Mouse (Mus musculus) ovary, postnatal 14 days (tissue): Measurements from ENCODE around the gene Slc1a1.

Experiments
- DNase-seq: peaks from one replicate; pipeline ENCODE4 v3.0.0; 2022; ENCODE audit warnings: low spot score

The Slc1a1 gene

DNA sequence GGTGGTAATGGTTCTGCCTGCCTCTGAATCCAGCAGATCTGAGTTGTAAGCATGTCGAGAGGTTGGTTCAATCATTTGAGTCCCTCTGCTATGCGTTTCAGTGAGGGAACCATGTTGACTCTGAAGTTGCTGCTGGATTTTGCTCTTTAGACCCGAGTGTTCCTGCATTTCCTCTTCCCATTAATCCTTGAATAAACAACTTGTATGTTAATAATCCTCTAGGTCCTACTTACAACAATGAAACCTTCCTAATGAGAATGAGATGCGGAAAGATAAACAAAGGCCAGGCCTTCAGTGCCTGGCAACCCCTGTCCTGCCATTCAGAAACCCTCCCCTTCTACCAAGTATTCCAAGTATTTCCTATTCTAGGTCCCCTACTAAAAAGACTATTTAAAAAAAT lies 81.6 kb downstream of the Slc1a1 start:
- DNase-seq = no peak

DNA sequence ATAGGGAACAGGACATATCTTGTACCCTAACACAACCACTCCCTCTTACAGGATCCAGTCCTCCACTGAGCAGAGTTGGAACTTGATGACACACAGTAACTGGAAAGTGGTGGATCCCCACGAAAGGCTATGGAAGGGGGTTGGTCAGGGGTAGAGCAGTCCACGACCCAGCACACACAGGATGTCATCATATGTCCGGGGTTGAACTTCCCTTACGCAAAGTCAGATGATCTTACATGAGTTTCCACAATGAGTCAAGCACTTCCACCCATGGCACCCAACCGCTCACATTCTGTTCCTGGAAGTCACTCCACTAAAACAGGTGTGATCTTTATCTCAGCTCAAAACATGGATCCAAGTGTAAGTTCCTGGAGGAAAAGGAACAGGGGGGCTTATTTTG lies 83.0 kb downstream of the Slc1a1 start:
- no peak for DNase-seq

DNA sequence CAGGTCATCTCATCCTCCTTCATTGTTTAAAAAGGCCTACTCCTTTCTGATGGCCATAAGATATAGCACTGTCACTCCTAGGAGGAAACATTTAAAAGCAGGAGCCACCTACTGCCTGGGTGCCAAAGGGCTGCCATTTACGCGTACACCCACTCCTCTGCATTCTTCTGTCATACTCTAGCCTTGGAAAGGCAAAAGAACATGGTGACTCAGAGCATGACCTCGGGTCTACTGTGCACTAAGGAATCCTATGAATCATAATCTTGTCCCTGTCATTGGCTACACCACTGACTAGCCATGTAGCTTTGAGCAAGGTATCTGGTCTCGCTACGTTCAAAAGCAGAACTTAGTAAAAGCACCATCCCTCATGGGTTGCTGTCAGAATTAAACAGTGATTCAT lies 91.5 kb downstream of the Slc1a1 start:
- no peak for DNase-seq

DNA sequence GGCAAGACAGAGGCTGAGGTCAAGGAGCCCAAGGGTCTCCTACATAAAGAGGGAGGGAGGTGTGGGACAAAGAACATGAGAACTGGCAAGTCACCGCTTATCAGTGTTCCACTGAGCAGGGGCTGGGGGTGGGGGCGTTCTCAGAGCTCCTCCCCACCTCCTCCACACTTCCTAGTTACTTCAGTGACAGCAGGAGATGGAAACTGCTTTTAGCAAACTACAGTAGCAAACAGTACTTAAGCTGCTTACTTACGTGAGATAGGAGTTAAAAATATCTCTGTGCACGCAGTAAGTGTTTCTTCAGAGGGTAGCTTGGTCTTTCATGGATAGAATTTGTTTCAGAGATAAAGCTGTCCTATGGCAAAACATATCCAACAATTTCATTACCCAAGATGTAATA lies 92.5 kb downstream of the Slc1a1 start:
- no peak for DNase-seq

DNA sequence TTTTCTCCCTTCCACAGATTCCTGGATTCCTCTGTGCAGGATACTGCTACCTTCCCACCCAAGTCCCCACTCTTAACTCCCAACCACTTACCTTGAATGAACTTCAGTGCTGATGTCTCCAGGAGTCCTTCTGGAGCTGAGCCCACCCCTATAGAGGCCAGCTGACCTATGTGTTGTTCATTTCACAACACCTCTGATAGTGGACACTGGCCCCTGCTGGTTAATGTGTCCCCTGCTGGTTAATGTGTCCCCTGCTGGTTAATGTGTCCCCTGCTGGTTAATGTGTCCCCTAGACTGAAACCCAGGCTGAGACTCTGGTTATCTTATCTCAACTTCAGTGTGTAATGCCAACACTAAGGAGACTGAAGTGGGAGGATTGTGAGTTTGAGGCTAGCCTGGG lies 94.2 kb downstream of the Slc1a1 start:
- DNase-seq = no peak

DNA sequence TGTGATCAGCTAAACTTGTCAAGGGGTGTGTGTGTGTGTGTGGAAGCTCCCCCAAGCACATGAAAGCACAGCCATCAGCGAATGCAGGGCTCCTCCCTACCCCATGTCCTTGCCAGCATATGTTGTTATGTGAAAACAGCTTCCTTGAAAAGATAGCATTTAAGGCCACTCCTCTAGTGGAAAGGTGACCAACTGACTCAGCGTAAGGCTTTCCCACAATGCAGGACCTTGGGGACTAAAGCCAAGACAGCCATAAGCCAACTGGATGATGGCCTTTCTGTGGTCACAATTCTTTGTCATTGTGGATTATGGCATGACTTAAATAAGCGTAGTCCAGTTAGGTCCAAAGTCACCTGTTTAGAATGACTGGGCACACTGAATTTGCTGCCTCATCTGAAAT lies 100.0 kb downstream of the Slc1a1 start:
- DNase-seq = no peak

DNA sequence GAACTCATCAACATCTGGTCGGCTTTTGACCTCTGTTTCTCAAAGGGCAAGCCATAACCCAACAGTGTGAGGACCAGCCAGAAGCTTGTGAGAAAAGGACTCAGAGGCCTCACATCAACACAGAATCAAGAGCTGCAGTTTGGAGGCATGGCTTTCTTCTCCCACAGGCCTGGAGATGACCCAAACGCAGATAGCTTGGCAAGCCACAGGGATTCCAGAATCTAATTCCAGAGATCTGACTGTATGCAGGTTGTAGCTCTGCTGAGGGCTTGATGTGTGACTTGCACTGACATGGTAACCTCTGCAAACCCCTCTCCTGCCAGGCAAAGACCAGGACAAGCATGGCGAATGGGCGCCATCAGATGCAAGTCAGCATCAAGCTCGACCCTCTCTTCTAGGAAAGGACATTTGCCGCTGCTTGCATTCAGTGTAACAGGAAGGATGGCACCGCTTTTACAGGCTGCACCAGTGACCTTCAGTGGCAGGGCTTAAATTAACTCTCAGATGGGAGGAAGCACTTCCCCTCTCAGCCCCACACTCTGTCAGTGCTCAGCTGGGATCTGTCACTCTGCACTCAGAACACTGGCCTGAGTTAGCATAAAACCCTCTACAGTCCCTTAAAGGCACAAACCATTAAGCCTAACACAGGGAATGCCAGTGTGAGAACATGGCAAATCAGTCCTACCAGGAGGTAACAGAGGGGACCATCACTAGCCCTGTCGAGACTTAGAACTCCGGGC lies 105.5 kb downstream of the Slc1a1 start:
- DNase-seq = no peak

DNA sequence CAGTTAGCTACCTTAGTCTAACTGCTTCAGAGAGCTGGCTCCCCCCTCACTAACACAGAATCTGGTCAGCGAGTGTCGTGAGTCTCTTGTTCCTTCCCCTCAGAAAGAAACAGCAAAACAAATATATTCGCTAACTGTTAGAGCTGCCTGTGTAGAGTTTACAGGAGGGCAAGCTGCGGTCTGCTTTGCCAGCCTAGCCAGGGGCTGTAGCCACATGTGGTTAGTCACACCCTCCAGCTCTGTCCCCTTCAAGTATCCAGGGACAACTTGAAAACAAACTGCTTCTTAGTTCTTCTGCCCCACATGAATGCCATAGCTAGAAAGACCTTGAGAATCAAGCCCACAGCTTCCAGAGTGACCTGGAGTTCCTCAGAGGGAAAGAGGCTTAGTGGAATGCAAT lies 106.4 kb downstream of the Slc1a1 start:
- no peak for DNase-seq

DNA sequence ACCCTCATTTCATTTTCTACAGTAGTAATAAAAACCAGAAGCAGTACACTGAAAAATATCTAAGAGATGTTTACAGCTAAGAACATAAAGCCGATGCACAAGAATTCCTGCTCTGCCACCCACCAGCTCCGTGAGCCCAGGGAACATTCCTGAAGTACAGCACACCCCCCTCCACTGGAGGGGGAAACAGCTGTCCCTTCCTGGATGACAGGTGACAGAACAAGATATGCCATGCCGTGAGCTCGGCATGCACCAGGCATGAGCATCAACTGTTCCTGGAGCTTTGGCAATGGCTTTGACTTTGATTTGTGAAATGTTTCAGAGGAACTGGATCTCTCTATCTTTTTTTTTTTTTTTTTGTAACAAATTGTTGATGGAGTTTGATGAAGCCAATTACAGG lies 111.9 kb downstream of the Slc1a1 start:
- no peak for DNase-seq

DNA sequence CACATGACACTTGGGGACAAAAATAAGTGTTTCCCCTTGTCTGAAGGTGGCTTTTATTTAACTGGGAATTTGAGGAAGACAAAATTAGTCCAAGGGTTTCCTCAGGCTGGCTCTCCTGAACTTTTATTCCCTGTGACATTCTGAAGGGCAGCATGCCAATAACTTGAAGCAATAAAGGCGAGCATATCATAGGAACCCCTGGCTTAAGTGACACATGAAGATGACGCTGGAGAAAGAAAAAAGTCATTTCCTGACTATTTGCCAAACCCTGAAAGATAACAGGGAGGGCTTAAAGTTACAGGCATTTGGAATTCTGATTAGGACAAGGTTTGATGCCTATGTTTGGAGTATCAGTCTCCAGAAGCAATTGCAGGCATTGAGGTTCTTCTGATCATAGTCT lies 112.5 kb downstream of the Slc1a1 start:
- no peak for DNase-seq

DNA sequence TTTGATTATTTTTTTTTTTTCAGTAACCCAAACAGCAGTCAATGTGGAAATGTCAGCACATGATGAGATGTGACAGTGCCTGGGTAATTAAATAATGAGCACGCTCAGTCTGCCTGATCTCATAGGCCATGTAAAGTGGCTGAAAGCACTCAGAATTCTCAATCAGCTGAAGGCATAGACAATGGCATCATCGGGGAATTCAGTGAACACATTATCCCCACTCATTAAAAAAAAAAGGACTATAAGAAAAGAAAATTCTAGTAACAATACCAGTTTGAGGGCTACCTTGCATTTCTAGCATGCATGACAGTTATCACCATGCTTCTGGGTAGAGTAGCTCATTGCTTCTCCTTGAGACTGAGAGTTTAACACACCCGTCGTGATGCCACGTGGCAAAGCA lies 116.4 kb downstream of the Slc1a1 start:
- DNase-seq = no peak

DNA sequence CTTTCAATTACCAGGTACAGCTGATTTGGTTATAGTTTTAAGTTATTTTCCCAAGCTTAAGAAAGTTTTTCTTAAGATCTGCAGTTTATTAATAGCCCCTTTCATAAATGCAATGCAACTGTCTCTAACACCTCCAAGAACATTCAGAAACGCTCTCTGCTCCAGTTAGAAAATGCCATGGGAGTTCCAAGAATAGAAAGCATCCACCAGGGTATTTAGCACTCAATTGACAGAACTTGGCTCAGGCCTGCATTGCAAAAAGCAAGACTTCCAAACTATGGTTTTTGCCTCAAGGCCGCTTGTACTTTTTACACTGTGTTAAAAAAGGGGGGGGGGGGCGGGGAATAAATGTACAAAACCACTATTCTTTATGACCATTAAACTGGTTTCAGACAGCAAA lies 128.3 kb downstream of the Slc1a1 start:
- no peak for DNase-seq

DNA sequence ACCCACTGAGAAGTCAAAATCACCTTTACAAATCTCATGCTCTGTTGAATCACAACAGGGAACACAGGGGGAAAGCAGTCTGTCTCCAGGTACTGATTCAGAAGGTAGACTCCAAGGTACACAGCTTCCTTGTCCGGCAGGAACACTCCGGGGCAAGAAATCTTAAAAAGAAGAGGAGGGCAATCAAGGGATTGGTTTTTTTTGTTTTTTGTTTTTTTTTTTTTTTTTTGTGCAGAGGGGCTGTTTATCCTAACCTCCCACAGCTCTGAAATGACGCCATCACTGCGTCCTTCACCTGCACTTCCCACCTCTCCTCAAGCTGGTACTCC lies 128.6 kb downstream of the Slc1a1 start:
- DNase-seq = no peak
